Mouse (Mus musculus) left cerebral cortex, adult 9 months (tissue): ENCODE data around the gene Itgam.
"Not testable (repeated sequence)": the region's sequence is repeated elsewhere in the genome, so short reads cannot be mapped to it uniquely, and the experiment has no call there.

Experiments used
- DNase-seq, 2 experiments: peaks; one replicate each; pipeline ENCODE4 v3.0.0; 2022; ENCODE audit warnings: low spot score in 2 of 2

The Itgam gene

GRCm38 (mm10) chr7:128128741-128129720 is 66.6 kb downstream of the Itgam start, which contains the start of gene Itgax:
Gene Itgax (plus strand): TSS chr7:128129547.
- no peak for DNase-seq

GRCm38 (mm10) chr7:128132148-128132547 is 69.7 kb downstream of the Itgam start:
- no peak for DNase-seq

- no peak for DNase-seq
Observed at GRCm38 (mm10) chr7:128133596-128133995, 71.2 kb downstream of the Itgam start.

- DNase-seq, result no peak
Observed at GRCm38 (mm10) chr7:128136927-128137326, 74.5 kb downstream of the Itgam start.

GRCm38 (mm10) chr7:128139611-128140010 is 77.2 kb downstream of the Itgam start:
- no peak for DNase-seq

- no peak for DNase-seq
Observed at GRCm38 (mm10) chr7:128150970-128151369, 88.5 kb downstream of the Itgam start.

- DNase-seq, result no peak
Observed at GRCm38 (mm10) chr7:128154076-128154475, 91.6 kb downstream of the Itgam start, which contains the start of gene Itgad. Gene Itgad (plus strand): TSS chr7:128154376.

GRCm38 (mm10) chr7:128154924-128155323 is 92.5 kb downstream of the Itgam start:
- no peak for DNase-seq

GRCm38 (mm10) chr7:128158688-128159354 is 96.4 kb downstream of the Itgam start:
- DNase-seq, result not testable (repeated sequence)

GRCm38 (mm10) chr7:128164001-128164400 is 101.6 kb downstream of the Itgam start:
- DNase-seq, result no peak

GRCm38 (mm10) chr7:128166391-128166790 is 104.0 kb downstream of the Itgam start:
- no peak for DNase-seq
